Mouse (Mus musculus) left cerebral cortex, postnatal 36 days (tissue): Measurements from ENCODE around the gene Adsl. TPM values are rescaled to one million over a fixed set of nuclear protein-coding genes. Genes with fewer than 3 reads are reported as not detected.

Source experiments
- DNase-seq, 2 experiments: peaks; one replicate each; pipeline ENCODE4 v3.0.0; 2021 to 2022; ENCODE audit warnings: low spot score in 2 of 2, mixed read lengths in 1 of 2
- intact Hi-C: fragments of 180-260 bp; cut with DNase I; formaldehyde crosslinking; loops from one replicate; pipeline ENCODE4 v1.15.1; 2025
- total RNA-seq, 2 experiments: library from RNA; stranded (reverse); gene quantifications; 2 replicates each; pipeline ENCODE4 v1.2.3; 2021

The Adsl gene
- total RNA-seq, 2 experiments from 2014 or later, result 29.4 to 30.5 TPM

DNA sequence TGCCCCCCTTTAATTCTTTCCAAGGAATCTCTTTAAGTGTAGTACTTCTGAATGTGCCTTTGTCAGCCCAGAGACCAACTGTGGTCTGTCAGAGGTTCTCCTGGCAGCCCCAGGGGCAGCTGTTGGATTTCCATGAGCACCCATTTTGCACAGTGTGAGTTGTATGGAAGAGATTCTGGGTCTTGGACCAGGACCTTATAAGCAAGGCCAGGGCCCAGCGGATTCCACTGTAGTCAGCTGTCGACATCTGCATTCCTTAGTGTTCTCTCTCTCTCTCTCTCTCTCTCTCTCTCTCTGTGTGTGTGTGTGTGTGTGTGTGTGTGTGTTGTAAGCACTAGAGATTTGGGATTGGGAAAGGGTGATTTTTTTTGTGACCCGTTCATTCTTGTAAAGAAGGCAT is 11.6 kb upstream of the Adsl start:
- intact Hi-C loops, result no loop called here

DNA sequence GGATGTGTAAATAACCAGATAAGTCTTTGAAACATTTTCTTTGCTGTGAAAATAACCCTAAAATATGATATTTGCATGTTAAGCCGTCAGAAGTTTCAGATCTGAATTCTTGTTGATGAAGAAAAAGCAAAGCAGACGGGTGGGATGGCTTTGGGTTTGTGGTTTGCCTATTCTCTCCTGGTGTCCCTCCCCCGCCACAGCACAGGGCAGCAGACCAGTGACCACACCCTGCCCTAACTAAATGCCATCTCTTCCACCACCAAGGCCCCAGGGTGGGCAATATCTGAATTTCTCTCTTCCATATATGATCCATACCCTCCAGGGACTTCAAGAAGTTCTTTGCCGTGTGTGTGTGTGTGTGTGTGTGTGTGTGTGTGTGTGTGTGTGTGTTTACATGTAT is 9.7 kb upstream of the Adsl start:
- intact Hi-C loops, result no loop called here
- no peak for DNase-seq

More for the DNA sequence above, 11.6 kb upstream of the Adsl start:
- no peak for DNase-seq

DNA sequence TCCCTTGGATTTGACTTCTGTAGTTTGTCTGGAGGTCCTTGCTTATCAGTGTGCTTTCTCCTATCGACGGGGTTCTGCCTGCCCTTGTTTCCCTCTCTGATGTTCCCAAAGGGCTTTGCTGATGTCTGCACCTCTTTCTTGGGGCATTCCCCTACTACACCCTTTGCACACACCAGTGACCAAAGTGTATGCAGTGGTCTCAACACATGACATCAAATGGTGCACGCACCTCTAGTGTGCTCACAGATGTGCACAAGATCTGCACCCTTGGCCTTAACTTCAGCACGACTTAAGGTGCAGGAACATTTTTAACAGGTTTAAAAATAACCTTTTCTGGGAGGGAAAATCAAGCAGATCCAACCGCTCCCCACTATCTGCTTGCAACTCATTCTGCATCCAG is 8.9 kb upstream of the Adsl start:
- intact Hi-C loops, result no loop called here
- DNase-seq, result no peak

DNA sequence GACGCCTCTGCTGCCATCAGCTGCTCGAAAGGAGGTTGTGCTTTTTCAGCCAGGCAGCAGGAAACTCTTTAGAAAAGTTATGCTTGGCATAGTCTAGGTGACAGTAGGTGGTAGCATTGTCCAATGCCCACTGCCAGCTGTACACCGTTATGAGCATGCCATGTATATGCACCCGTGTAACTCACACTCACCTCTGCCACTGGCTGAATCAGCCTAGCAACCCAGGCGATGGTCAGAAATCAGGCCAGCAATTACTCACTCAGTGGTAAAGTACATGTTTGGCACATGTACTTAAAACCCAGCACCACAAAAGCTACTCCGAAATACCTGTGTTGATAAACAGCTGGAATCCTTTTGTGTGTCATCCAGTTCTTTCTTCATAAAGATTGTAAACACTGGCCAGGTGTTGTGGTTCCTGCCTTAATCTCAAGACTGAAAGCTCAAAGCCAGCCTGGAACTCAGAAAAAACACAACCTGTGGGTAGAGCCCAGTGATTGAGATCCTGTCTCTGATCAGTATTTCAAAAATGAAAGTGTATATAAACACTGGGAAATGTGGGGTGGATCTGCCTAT is 6.7 kb upstream of the Adsl start:
- intact Hi-C loops, result no loop called here
- DNase-seq, result no peak

DNA sequence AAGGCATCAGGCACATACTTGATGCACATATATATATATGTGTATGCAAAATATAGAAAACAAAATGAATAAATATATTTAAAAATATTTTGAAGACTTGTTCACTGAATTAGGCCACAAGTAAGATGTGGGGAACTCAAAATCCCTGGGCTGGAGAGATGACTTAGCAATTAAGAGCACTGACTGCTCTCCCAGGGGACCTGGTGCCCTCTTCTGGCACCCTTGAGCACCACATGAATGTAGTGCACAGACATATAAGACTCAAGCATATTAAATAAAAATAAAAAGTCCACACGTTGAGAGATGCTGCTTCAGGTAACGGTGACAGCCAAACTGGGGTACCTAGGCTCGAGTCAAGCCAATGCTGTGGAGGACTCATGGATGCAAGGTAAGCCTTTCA is 2.4 kb upstream of the Adsl start:
- intact Hi-C loops, result loop anchor here (5.0 kb wide), 1 partner anchor 239 kb away; no protein-coding TSS in a partner anchor
- no peak for DNase-seq

DNA sequence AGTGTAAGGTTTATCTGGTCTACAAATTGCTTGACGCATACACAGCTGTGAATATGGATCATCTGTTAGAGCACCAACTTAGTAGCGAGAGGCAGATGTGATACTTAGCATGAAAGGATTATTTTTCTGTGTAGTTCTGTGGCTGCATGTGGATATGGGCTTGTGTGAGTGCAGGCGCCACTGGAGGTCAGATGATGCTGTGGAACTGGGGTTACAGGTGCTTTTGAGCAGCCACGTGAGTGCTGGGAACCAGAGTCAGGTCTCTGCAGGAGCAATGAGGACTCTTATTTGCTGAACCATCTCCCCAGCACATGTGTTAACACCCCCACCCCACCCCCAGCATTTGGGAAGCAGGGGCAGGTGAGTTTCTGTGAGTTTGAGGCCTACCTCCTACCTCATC is 1.1 kb downstream of the Adsl start:
- DNase-seq, result no peak
- intact Hi-C loops, result loop anchor here (5.0 kb wide), 1 partner anchor 242 kb away; no protein-coding TSS in a partner anchor

DNA sequence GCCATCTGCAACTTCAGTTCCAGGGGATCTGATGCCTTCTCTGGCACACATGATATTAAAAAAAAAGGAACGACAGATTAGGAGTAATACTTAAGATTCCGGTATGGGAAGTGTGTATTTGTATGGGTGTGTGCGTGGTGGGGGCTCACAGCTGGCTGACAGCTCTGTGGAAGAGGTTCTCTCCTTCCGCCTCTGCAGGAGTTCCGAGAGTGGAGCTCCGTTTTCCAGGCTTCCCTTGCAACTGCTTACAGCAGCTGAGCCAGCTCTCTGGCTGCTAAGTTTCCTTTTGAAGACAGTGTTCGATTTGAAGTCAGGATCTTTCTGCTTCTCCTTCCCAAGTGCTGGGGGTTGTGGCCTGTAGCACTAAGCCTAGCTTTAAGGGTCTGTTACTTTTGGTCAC is 1.8 kb downstream of the Adsl start:
- no peak for DNase-seq
- intact Hi-C loops, result no loop called here

DNA sequence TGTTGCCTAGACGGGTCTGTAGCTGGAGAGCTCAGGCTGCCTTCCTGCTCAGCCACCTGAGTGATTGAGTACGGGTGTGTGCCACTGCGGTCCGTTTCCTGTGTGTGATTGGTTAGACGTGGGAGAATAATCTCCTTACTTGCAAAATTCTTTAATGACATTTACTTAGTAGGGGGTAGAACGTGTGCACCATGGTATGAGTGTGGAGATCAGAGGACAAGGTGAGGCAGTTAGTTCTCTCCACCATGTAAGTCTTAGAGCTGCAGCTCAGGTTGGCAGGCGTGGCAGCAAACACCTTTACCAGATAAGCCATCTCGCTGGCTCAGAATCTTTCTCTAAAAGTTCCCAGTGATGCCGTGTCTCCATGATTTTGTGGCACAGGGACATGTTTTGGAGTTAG is 5.7 kb downstream of the Adsl start:
- intact Hi-C loops, result no loop called here
- no peak for DNase-seq

DNA sequence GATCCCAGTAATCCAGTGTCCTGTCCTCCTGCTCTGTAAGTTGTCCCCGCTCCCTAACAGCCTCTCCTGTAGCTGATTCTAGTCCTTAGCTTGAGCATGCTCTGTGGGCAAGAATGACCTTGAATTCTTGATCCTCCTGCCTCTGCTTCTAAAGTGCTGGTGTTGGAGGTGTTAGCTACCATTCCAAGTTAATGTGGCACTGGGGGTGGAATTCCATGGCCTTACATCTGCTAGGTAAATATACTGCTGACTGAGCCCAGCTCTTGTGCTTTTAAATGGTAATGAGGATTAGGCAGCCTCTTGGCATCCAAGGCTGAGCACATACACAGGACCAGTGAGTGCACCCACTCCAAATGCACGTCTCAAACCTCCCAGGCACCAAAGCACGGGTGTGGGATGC is 6.6 kb downstream of the Adsl start:
- intact Hi-C loops, result no loop called here
- DNase-seq, result no peak

DNA sequence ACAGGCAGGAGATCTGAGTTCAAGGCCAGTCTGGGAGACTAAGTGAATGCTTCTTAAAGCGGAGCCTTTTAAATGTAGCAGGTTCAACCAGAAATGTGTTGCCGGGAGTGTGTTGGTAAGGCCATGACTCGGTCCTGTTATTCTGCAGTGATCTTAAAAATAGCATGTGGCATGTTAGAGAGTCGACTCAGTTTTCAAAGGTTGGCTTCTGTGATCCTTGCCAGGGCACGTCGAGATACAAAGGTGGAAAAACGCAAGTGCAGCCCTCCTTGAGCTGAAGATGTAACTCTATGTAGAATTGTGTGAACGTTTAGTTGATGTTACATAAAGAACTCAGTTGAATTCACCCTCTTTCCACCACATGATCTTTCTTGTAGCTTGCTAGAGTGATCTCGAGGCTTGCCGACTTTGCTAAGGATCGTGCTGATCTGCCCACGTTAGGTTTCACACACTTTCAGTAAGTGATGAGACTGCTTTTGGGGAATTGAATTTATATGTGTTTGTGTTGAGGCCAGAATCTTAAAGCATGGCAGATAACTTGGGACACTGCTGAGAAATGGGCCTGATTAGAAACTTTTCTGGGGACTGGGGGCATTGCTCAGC is 7.6 kb downstream of the Adsl start:
- intact Hi-C loops, result no loop called here
- DNase-seq, result no peak

DNA sequence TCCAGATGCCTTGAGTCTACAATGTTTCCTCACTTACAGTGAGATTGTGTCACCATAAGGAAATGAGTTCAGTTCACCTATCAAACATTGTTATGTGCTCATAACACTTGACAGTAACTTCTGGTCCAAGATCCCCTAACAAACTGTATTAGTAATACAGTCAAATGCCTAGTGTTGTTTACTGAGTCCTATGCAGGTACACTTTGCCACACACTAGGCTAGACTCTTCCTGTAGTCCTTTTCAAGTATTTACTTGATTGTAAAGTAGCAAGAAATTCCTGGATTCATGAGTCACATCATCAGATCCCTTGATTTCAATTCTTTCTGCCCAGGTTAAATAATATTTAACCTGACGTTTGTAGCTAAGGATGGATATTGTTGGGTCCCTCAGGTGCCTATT is 21.1 kb downstream of the Adsl start:
- DNase-seq, result no peak
- intact Hi-C loops, result no loop called here

DNA sequence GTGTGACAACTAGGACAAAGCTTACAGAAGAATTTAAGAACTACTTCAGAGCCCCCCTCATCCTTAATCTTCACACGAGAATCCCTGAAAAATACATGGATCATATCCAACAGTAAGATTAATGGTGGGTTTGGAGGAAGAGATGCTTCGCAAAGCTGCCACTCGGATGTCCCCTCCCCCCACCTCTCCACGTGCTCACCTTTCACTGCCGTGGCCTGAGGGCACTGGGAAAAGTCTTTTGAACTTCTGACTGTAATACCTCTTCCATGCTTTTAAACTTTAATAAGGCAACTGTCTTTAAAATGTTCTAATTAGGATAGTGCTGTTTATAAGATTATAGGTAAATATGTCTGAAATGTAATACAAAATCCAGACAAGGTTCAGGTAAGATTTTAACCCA is 26.0 kb downstream of the Adsl start:
- intact Hi-C loops, result no loop called here
- no peak for DNase-seq

DNA sequence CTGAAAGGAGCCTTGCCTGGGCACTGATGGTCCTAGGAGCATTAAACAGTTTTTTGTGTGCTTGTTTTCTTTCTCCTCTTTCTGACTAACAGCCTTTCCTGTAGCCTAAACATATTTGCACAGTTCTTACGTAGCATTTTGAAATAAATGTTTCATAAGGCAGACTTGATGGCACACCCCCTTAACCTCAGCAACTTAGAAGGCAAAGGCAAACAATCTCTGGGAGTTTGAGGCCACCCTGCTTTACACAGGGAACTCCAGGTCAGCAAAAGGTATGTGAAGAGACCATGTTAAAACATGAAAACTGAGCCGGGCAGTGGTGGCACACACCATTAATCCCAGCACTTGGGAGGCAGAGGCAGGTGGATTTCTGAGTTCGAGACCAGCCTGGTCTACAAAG is 27.4 kb downstream of the Adsl start:
- DNase-seq, result no peak
- intact Hi-C loops, result no loop called here

DNA sequence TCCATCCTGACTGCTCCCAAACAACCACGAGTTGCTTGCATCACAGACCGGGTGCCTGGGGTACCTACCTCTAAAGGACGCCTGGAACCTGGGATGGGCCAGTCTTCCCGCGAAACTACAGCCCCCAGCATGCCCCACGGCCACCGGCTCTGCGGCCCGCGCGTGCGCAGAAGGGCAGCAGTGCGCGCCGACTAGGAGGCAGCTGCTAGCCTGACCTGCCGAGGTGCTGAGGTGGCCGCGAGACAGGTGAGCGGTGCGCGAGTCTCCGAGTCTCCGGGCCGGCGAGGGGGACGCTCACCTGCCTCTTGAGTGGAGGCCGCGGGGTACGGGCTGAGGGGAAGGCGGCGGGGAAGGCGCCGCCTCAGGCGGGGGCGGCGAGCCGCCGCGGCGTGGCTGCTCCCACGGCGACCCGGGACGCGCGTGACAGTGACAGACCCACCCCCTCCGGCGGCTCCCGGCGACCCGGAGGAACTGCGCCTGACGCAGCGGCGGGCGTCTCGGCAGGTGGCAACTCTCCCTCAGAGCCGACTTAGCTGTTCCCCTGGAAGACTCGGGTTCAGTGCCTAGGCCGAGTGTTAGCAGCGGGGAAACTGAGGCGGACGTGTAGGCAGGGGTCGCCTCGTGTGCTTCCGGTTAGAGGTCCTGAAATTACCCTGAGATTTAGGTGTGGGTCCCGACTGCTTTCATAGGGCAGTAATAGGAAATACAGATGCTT is 29.5 kb downstream of the Adsl start, which contains the start of gene Sgsm3:
TSS of gene Sgsm3 (plus strand) at position 146 of the 715 bp plus-strand sequence.
- peak; percentile 87 to 91 for DNase-seq
- intact Hi-C loops, result no loop called here

DNA sequence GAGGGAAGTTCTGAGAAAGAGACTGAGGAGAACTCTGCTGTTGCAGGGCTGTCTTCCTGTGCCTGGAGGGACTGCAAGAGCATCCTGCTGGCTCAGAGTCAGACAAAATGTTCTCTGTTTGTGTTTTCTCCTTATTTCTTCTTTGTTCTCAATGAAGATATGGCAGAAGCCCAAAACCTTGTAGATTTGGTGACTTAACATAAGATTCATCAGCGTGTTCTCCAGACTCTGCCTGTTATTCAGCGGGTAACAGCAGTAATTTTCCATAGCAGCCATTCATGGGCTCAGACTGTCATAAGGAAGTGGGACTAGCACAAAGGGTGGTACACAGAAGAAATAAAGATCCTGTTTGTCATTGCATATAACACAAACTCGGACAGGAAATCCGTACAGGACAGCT is 31.3 kb downstream of the Adsl start:
- intact Hi-C loops, result no loop called here

DNA sequence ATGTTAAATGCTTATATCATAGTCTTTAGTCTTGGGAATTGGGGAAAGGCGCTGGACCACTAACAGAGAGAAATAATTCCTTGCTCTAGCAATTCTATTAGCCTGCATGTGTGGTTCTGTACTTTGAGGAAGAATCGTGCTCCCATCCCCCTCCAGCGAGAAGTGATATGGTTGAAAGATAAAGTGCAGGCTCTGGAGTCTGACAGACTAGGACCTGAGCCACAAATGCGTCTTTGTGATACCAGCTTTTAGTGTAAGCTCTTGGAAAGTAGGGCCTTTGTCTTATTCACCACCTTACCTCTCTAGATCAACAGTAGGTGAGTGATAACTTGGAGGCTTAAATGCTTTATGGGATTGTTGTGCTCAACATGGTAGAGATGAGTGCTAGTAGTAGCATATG is 32.9 kb downstream of the Adsl start:
- DNase-seq, result no peak
- intact Hi-C loops, result no loop called here

More for the DNA sequence above, 31.3 kb downstream of the Adsl start:
- DNase-seq, result no peak

DNA sequence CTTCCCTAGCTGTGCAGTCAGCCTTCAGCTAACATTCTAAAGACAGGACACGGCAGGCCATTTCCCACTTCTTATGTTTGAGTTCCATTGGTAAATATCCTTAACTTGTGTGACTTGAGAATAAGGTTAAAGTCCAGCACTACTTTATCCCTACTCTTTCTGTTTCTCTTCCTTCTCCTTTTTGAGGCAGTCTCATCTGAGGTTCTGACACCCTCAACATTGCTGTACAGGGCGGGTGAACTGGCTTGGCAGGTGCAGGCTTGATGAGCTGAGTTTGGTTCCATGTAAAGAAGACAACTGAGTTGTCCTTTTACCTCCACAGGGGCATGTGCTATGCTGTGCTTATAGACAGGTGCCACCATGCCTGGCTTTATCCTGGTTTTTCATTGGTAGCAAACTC is 35.0 kb downstream of the Adsl start:
- intact Hi-C loops, result no loop called here
- DNase-seq, result no peak

DNA sequence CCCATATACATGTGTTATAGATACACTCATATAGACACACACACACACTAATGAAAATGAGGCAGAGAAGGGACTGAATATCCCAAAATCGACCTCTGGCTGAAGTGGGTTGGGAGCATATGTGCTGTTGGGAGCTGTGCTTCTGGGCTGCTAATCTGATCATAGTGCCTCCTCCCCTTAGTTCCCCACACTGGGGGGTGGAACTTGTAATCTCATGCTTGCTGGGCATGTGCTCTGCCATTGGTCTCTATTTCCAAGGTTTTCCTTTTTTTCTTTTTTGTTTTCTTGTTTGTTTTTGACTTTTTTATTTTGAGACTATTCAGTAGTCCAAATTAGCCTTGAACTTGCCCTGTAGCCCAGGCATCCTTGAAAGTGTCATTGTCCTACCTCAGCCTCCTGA is 40.0 kb downstream of the Adsl start:
- intact Hi-C loops, result no loop called here
- DNase-seq, result no peak

DNA sequence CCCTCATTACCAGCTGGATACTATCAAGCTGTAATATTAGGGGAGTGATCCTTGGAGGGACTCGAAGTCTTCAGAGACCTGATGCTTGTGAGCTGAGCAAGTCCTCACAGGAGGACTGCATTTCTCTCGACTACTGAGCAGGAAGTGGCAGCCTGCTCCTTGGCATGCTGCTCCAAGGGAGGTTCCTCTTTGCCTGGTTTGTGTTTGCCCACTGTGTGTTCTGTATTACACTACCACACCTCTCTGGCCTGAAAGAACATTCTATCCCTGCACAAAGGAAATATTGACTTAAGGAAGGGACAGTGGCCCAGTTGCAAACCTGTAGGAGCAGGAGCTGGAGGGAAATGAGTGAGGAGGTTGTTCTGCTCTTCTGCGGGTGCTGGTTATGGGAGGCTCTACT is 41.4 kb downstream of the Adsl start:
- intact Hi-C loops, result no loop called here
- no peak for DNase-seq

DNA sequence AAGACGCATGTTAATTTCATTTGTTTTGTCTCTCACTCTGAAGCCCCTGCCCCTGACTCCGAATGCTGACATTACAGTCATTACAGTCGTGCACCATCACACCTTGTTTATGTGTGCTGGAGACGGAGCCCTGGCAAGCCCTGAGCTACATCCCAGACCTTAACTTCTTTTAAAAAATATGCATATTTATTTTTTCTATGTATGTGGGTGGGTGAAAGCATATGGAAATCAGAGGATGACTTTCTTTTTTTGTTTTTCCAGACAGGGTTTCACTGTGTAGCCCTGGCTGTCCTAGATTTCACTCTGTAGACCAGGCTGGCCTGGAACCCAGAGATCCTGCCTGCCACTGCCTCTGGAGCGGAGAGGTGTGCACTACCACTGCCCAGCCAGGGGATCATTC is 46.7 kb downstream of the Adsl start:
- intact Hi-C loops, result no loop called here
- DNase-seq, result no peak

DNA sequence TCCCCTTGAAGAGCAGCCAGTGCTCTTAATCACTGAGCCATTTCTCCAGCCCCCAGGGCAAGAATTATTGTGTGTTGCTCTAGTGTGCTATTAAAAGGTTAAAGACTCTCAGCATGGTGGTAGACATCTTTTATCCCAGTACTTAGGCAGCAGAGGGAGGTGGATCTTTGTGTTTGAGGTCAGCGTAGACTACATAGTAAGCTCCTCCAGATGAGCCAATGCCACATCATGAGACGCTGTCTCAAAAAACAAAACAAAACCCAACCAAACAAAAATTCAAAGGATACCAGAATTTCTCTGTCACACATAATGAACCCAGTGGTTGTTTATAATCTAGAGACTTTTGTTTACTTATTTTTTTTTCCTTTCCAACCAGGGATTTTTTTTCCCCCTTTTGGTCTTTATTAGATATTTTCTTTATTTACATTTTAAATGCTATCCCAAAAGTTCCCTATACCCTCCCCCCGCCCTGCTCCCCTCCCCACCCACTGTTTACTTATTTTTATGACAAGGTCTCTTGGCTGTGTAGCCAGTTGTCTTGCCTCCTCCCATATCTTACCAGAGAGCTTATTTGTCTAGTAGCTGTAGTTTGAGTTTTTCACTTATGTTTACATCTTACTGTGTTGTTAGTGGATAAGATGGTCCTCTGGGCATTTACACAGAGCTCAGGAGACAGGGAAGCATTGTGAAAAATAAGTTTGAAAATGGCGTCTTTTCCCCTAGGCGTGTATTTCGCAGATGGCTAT is 48.0 kb downstream of the Adsl start:
- intact Hi-C loops, result no loop called here
- no peak for DNase-seq
